Mouse (Mus musculus) midbrain, embryonic 16.5 days (tissue): ENCODE results near the gene Grik1. TPM values are rescaled to one million over a fixed set of nuclear protein-coding genes. Genes with fewer than 3 reads are reported as not detected.

ENCODE experiments used
- ATAC-seq: fragments of 200-750 bp; cut with Nextera tagmentation; 2 replicates; pipeline ENCODE4 v1.8.0; 2017; ENCODE audit warnings: moderate TSS enrichment
- H3K27ac ChIP-seq: fragments of 300-500 bp; sonication (generic); 2 replicates; pipeline ENCODE4 v1.5.1; 2014; ENCODE audit warnings: mild to moderate bottlenecking, low read length, mixed read lengths
- H3K27me3 ChIP-seq: fragments of 300-500 bp; sonication (generic); 2 replicates; pipeline ENCODE4 v1.6.1; 2014; ENCODE audit warnings: low read depth, low read length, mixed read lengths; ENCODE audit not compliant: control insufficient read depth, insufficient read depth
- H3K36me3 ChIP-seq: fragments of 300-500 bp; sonication (generic); 2 replicates; pipeline ENCODE4 v1.6.1; 2014; ENCODE audit warnings: mild to moderate bottlenecking, low read length, moderate library complexity, mixed read lengths; ENCODE audit not compliant: control insufficient read depth, insufficient read depth
- H3K4me1 ChIP-seq: fragments of 300-500 bp; sonication (generic); 2 replicates; pipeline ENCODE4 v1.6.1; 2014; ENCODE audit warnings: mild to moderate bottlenecking, low read length, mixed read lengths; ENCODE audit not compliant: control insufficient read depth, insufficient read depth
- H3K4me2 ChIP-seq: fragments of 300-500 bp; sonication (generic); 2 replicates; pipeline ENCODE4 v1.6.1; 2014; ENCODE audit warnings: mild to moderate bottlenecking, low read length, mixed read lengths
- H3K4me3 ChIP-seq: fragments of 300-500 bp; sonication (generic); 2 replicates; pipeline ENCODE4 v1.5.1; 2014; ENCODE audit warnings: low read depth, mild to moderate bottlenecking, low read length, moderate library complexity, mixed read lengths
- H3K9ac ChIP-seq: fragments of 300-500 bp; sonication (generic); 2 replicates; pipeline ENCODE4 v1.6.1; 2014; ENCODE audit warnings: low read depth, low read length, mixed read lengths
- H3K9me3 ChIP-seq: fragments of 300-500 bp; sonication (generic); replicated peaks from 2 replicates; pipeline ENCODE4 v1.6.1; 2014; ENCODE audit warnings: mild to moderate bottlenecking, low read length, mixed read lengths; ENCODE audit not compliant: control insufficient read depth, poor library complexity, severe bottlenecking
- WGBS: fragments of 180-500 bp; shearing (Covaris S2); extraction: QIAGEN DNeasy Blood & Tissue Kit; methylation state at CpG from one replicate; pipeline ENCODE4 v1.1.7; 2014; 5-methylcytosine and 5-hydroxymethylcytosine counted together
- polyA plus RNA-seq: library from polyadenylated mRNA; unstranded; fragments of >200 nt; fragmentation: Nextera tagmentation; extraction: Ambion mirVana; gene quantifications from 2 replicates; pipeline ENCODE4 v1.2.1, GENCODE M21; 2015

The Grik1 gene
- polyA plus RNA-seq, 1 experiment from 2014 or later = 37.0 TPM

DNA sequence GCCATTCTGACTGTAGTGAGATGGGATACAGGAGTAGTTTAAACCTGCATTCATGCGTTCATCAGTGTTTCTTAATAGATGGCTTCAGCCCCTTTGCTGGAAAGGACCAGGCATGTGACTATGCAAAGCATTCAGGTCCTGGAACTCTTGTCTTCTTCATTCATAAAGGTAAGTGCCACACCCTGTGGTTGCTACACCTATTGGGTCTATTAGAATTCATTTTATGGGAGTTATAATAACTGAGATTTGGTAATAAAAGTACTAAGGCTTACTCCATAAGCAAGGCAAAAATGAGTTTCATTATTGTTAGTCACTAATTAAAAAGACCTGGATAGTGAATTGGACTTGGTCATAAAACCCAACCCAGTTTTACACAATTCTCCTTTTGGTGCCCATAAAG is 355.4 kb downstream of the Grik1 start:
- Histone ChIP-seq H3K27ac (no peak overlapping the region), H3K9me3 (no peaks in the 10 kb centered on the region), H3K27me3 (no peaks in the 10 kb centered on the region), H3K4me2 (no peak overlapping the region), H3K36me3 (no peaks in the 10 kb centered on the region), H3K9ac (no peak overlapping the region), H3K4me1 (no peaks in the 10 kb centered on the region), H3K4me3 (no peak overlapping the region)
- ATAC-seq = no peak
- 98% methylated on average over 1 of the region's 1 CpGs for WGBS

DNA sequence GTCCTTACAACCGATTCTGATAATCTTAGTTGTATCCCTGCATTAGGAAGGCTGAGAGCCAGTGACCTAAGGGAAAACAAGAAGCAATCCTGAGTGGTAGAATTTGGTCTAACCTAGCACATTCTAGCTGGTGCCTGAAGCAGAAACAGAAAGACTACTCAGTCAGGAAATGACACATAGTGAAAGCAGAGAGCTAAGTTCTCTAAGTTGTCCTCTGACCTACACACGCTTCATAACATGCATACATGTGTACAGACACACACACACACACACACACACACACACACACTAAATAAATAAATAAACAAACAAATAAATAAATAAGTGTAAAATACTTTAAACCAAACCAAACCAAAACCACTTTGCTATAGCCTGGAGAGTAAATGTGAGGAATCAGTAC is 358.7 kb downstream of the Grik1 start:
- H3K9me3 ChIP-seq = no peaks in the 10 kb centered on the region
- H3K4me3 ChIP-seq = no peak overlapping the region
- H3K36me3 ChIP-seq = no peaks in the 10 kb centered on the region
- no peak overlapping the region for H3K4me2 ChIP-seq
- no peak overlapping the region for H3K9ac ChIP-seq
- H3K4me1 ChIP-seq = no peaks in the 10 kb centered on the region
- no peaks in the 10 kb centered on the region for H3K27me3 ChIP-seq
- H3K27ac ChIP-seq = no peak overlapping the region
- WGBS = 92% methylated on average over 2 of the region's 2 CpGs
- ATAC-seq = no peak

DNA sequence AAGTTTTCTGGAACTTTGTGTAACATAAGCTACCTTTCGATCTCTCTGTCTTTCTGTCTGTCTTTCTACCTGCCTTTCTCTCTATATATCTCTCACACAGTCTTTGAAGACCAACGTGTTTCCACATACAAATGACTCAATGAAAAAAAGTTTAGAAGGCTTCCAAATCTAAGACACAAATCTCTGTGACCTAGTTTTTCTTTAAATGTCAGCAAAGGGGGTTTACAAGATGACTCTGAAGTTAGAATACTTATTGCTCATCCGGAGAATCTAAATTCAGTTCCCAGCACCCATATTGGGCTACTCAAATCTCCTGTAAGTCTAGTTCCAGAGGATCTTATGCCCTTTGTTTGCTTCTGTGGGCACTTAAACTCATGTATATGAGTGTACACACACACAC is 359.5 kb downstream of the Grik1 start:
- ATAC-seq = no peak

DNA sequence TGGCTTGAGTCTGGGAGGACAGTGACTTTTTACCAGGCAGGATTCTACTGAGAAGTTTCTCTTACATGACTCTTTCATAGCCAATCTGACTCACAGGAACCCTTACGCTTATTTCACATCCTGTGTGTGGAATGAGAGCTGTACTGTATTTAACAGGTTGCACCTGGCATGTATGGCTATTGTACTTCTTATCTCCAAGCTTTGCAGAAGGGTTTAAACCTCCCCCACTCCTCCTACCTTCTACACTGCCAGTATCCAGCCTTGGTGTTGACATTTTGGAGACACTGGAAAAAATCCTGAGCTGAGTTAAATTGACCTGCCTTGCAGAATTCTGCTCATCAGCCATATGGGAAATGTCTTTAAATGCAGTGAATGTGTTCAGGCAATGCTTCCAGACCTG is 361.4 kb downstream of the Grik1 start:
- no peak overlapping the region for H3K4me2 ChIP-seq
- no peak overlapping the region for H3K27ac ChIP-seq
- ATAC-seq = no peak
- no peaks in the 10 kb centered on the region for H3K4me1 ChIP-seq
- no peaks in the 10 kb centered on the region for H3K27me3 ChIP-seq
- H3K4me3 ChIP-seq = no peak overlapping the region
- H3K9me3 ChIP-seq = no peaks in the 10 kb centered on the region
- no peaks in the 10 kb centered on the region for H3K36me3 ChIP-seq
- WGBS = 80% methylated on average over 1 of the region's 1 CpGs
- no peak overlapping the region for H3K9ac ChIP-seq

More for the DNA sequence above, 359.5 kb downstream of the Grik1 start:
- H3K36me3 ChIP-seq = no peaks in the 10 kb centered on the region
- no peaks in the 10 kb centered on the region for H3K4me1 ChIP-seq
- H3K9me3 ChIP-seq = no peaks in the 10 kb centered on the region
- no peak overlapping the region for H3K9ac ChIP-seq
- WGBS = 87% methylated on average over 3 of the region's 3 CpGs
- H3K27ac ChIP-seq = no peak overlapping the region
- H3K4me2 ChIP-seq = no peak overlapping the region
- H3K27me3 ChIP-seq = no peaks in the 10 kb centered on the region
- H3K4me3 ChIP-seq = no peak overlapping the region

DNA sequence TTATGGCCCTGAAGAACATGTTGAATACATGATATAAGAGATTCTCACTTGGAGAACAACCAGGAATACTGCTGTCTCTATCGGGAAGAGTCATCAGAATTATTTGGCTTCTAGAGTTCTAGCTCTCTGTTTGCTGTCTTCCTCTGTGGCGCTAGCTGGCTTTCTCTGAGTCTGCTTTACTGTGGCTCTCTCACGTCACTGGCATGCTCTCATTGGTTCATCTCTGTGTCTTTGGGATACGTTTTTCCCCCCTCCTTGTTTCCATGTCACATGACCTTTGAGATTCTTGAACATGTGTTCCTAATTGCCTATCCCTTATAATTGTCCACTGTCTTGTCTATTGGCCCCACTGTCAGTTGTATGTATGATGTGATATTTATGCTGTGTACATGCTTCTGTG is 372.2 kb downstream of the Grik1 start:
- H3K27ac ChIP-seq = no peak overlapping the region
- 72% methylated on average over 4 of the region's 4 CpGs for WGBS

DNA sequence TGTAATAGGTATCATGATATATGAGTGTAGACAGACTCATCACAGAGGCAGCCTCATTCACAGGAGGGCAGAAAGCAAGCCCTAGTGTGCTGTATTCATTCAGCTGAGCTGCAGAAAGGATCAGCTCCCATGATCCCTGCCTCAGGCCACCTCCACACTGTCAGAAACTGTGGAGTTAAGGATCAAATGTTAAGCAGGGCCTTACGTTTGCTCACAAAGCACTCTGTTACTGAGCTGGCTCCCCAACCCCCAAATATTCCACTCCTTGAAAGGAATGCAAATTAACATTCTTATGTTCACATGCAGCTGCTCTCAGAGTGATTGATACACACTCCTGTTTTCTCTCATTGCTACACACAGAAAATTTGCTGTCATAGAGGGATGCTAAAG is 372.9 kb downstream of the Grik1 start:
- H3K4me1 ChIP-seq = peaks cover 15% of the 10 kb centered on the region
- no peak overlapping the region for H3K9ac ChIP-seq
- no peaks in the 10 kb centered on the region for H3K36me3 ChIP-seq
- H3K4me2 ChIP-seq = no peak overlapping the region
- WGBS = 5% methylated on average over 1 of the region's 1 CpGs
- peak overlapping the region; percentile 45 for H3K27ac ChIP-seq
- no peaks in the 10 kb centered on the region for H3K27me3 ChIP-seq
- no peaks in the 10 kb centered on the region for H3K9me3 ChIP-seq
- peak; percentile 87 for ATAC-seq
- no peak overlapping the region for H3K4me3 ChIP-seq

More for the DNA sequence above, 372.2 kb downstream of the Grik1 start:
- ATAC-seq = no peak
- Histone ChIP-seq H3K4me2 (no peak overlapping the region), H3K36me3 (no peaks in the 10 kb centered on the region), H3K9ac (no peak overlapping the region), H3K27me3 (no peaks in the 10 kb centered on the region), H3K4me3 (no peak overlapping the region), H3K4me1 (peaks cover 15% of the 10 kb centered on the region), H3K9me3 (no peaks in the 10 kb centered on the region)

DNA sequence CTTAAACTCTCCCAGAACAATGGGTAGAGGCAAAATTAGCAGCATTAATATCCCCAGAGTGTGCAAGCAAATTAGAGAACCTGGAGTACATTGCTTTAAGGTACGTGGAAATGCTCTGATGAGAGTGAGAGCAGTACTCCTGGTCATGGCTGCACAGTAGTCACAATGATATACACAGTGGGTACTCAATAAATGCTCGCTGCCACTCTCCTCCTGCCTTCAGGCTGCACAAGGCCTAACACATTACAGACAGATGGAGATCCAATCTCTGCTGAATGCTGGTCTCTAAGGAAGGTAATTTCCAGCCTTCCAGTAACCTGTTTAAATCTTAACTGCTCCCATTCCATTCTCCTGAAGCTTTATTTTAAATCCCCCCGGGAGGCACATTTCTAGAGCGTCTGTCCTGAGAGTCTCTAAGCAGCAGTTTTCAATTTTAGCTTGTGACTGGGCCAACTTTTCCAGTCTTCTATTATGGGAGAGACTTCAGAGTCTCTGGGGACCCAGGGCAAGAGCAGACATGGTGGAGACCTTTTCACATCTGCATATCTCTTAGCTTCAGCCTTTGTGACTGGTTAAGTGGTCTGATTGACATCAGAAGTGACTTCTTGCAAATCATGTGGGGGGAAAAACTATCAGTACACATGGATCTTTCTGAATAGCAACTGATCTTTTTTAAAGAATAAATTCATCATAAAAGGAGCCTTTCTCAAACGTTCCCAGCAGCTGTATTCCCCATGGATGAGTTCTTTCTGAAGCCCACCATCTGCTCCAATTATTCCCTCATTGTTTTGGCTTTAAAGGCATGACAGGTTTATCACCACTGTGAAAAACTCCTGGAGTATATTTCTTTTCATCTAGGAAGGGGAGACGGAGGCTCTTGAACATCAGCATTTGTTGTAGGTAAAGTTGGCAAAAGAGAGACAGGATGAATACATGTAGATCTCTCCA is 373.6 kb downstream of the Grik1 start:
- Histone ChIP-seq H3K27me3 (no peaks in the 10 kb centered on the region), H3K4me2 (no peak overlapping the region), H3K4me1 (peaks cover 17% of the 10 kb centered on the region), H3K27ac (peak overlapping the region; percentile 45), H3K9me3 (no peaks in the 10 kb centered on the region), H3K4me3 (no peak overlapping the region), H3K9ac (no peak overlapping the region), H3K36me3 (no peaks in the 10 kb centered on the region)
- 26% methylated on average over 6 of the region's 6 CpGs for WGBS
- peak; percentile 55 for ATAC-seq

DNA sequence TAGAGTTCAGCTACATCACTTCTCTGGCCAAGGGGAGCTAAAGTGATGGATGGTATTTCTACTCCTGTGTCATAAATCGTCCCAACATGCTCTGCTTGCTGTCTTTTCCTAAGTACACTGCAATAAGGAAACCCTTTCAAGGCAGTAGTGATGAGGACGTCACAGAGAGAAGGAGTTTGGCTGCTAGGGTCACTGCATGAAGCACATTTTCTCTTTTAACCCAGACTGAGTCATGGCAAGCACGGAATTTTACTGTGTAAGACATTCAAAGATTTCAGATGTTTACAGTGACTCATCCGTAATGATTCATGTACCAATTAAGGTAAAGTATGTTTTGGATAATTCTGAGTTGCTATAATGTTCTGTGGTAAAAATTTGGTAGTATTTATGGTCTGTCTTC is 374.9 kb downstream of the Grik1 start:
- Histone ChIP-seq H3K9ac (no peak overlapping the region), H3K27ac (no peak overlapping the region), H3K27me3 (no peaks in the 10 kb centered on the region), H3K36me3 (no peaks in the 10 kb centered on the region), H3K4me1 (peaks cover 21% of the 10 kb centered on the region), H3K9me3 (no peaks in the 10 kb centered on the region), H3K4me3 (no peak overlapping the region), H3K4me2 (no peak overlapping the region)
- no peak for ATAC-seq
- 85% methylated on average over 4 of the region's 4 CpGs for WGBS

DNA sequence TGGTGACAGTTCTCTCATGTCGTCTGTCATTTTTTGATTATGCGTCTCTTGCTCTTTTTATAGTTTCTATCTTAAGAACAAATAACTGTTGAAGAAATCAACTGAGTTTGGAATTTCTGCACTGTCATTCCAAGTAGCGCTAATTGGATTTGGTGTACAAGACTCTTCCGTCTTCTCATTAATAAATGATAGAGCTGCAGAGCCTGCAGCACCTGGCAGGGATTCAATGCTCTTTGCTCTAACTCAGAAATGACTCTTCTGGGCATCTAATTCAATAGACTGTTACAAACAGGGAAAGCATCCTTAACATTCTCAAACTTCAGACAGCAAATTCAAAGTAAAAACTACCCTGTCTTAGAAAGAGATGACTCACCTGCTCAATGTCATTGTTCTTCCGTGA is 376.3 kb downstream of the Grik1 start:
- no peak for ATAC-seq
- Histone ChIP-seq H3K27ac (no peak overlapping the region), H3K9me3 (no peaks in the 10 kb centered on the region), H3K4me3 (no peak overlapping the region), H3K27me3 (no peaks in the 10 kb centered on the region), H3K9ac (no peak overlapping the region), H3K4me1 (peaks cover 21% of the 10 kb centered on the region), H3K36me3 (no peaks in the 10 kb centered on the region), H3K4me2 (no peak overlapping the region)
- 82% methylated on average over 5 of the region's 5 CpGs for whole genome bisulfite sequencing
